Mouse (Mus musculus): ENCODE measurements around the gene St5. TPM values are rescaled to one million over a fixed set of nuclear protein-coding genes. Genes with fewer than 3 reads are reported as not detected.

The St5 gene
- polyA plus RNA-seq, 1 experiment, result 47.6 TPM

DNA sequence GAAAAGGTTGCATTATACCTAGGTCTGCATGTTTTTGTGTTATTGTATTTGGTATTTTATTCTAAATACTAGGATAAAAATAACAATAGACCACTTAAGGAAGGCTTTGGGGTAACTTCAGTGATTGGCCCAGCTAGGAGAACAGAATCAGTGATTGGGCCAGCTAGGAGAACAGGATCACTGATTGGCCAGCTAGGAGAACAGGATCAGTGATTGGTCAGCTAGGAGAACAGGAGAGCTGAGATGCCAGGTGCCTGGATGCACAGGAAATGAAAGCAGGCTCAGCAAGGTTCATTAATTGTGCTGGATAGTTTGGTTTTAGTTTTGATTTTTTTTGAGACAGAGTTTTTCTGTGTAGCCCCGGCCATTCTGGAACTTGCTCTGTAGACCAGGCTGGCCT lies 22.5 kb downstream of the St5 start:
- TF ChIP-seq CTCF (conservative IDR thresholded peaks at IDR 0.05; ENCODE audit: insufficient read depth, insufficient read length, low read depth, low read length), result no peak
- TF ChIP-seq POLR2A (IDR thresholded peaks at IDR 0.05; ENCODE audit: low read depth, low read length), result no peak
- no peak for DNase-seq
- Histone ChIP-seq H3K4me3 (ENCODE audit: insufficient read depth, low read depth, low read length) (no peak overlapping the region), H3K36me3 (ENCODE audit: control insufficient read depth, insufficient read depth, low read length) (no peaks in the 10 kb centered on the region), H3K27ac (ENCODE audit: insufficient read depth, low read depth, low read length) (no peak overlapping the region), H3K27me3 (replicated peaks; ENCODE audit: control insufficient read depth, insufficient read depth, low read length) (no peaks in the 10 kb centered on the region), H3K4me1 (ENCODE audit: control insufficient read depth, insufficient read depth, low read length) (no peaks in the 10 kb centered on the region)
- 97% methylated on average over 1 of the region's 1 CpGs for whole genome bisulfite sequencing

- Histone ChIP-seq H3K27me3 (replicated peaks; ENCODE audit: control insufficient read depth, insufficient read depth, low read length) (no peaks in the 10 kb centered on the region), H3K27ac (ENCODE audit: insufficient read depth, low read depth, low read length) (no peak overlapping the region), H3K36me3 (ENCODE audit: control insufficient read depth, insufficient read depth, low read length) (no peaks in the 10 kb centered on the region), H3K4me3 (ENCODE audit: insufficient read depth, low read depth, low read length) (no peak overlapping the region), H3K4me1 (ENCODE audit: control insufficient read depth, insufficient read depth, low read length) (no peaks in the 10 kb centered on the region)
- WGBS, result 98% methylated on average over 2 of the region's 2 CpGs
- DNase-seq, result no peak
- no peak for TF ChIP-seq POLR2A (IDR thresholded peaks at IDR 0.05; ENCODE audit: low read depth, low read length)
Measured at GRCm38 (mm10) chr7:109680284-109680683, 23.1 kb downstream of the St5 start.

GRCm38 (mm10) chr7:109674944-109675628 lies 28.3 kb downstream of the St5 start:
- WGBS, result 64% methylated on average over 4 of the region's 4 CpGs
- no peak for DNase-seq
- no peak for TF ChIP-seq POLR2A (IDR thresholded peaks at IDR 0.05; ENCODE audit: low read depth, low read length)
- TF ChIP-seq CTCF (conservative IDR thresholded peaks at IDR 0.05; ENCODE audit: insufficient read depth, insufficient read length, low read depth, low read length), result no peak
- H3K4me3 ChIP-seq (ENCODE audit: insufficient read depth, low read depth, low read length), result no peak overlapping the region
- no peak overlapping the region for H3K27ac ChIP-seq (ENCODE audit: insufficient read depth, low read depth, low read length)
- no peaks in the 10 kb centered on the region for H3K36me3 ChIP-seq (ENCODE audit: control insufficient read depth, insufficient read depth, low read length)
- H3K27me3 ChIP-seq (replicated peaks; ENCODE audit: control insufficient read depth, insufficient read depth, low read length), result no peaks in the 10 kb centered on the region
- no peaks in the 10 kb centered on the region for H3K4me1 ChIP-seq (ENCODE audit: control insufficient read depth, insufficient read depth, low read length)

DNA sequence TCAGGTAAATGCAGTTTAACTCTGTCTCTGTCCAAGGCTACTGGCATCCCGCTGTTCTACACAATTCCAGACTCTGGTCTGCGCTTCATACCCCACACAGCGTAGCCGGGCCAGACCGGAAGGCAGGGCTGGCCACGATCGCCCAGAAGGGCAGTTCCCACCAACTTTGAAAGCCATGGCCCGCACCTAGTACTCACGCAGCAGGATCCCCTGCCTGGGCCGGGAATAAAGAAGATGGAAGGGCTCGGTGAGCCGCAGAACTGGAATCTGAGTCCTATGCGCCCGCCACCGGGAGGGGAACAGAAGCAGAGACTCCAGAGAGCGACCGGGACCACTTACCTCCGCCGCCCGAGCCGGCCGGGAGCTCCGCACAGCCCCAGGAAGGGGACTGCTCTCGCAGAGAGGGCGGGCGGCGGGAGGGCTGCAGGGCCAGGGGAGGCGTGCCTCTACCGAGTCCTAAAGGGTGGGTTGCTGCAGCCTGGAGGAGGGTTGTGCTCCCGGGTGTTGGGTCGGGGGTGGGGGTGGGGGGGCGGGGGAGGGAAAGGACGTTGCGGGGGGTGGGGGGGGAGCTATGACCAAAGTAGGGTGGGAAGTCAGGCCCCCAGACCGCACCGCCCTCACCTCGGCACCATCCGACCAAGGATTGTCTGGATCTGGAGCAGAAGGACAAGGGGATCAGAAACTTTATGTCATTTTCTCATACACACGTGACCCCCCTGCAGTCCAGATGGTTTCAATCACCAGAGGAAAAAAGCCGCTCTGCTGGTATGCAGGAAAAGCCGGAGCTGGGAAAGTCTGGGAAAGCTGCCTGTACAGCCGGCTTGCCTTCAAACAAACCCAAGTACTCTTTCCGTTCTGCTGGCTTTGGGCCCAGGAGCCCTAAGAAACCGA lies 31.6 kb downstream of the St5 start:
- TF ChIP-seq CTCF (conservative IDR thresholded peaks at IDR 0.05; ENCODE audit: insufficient read depth, insufficient read length, low read depth, low read length), result no peak
- TF ChIP-seq POLR2A (IDR thresholded peaks at IDR 0.05; ENCODE audit: low read depth, low read length), result no peak
- H3K4me3 ChIP-seq (ENCODE audit: insufficient read depth, low read depth, low read length), result peak overlapping the region; percentile 79
- no peaks in the 10 kb centered on the region for H3K36me3 ChIP-seq (ENCODE audit: control insufficient read depth, insufficient read depth, low read length)
- 1% methylated on average over 39 of the region's 44 CpGs for WGBS
- H3K27ac ChIP-seq (ENCODE audit: insufficient read depth, low read depth, low read length), result peak overlapping the region; percentile 21; the same call in 1 of the 2 replicates
- peak; percentile 85 for DNase-seq
- H3K4me1 ChIP-seq (ENCODE audit: control insufficient read depth, insufficient read depth, low read length), result no peaks in the 10 kb centered on the region
- H3K27me3 ChIP-seq (replicated peaks; ENCODE audit: control insufficient read depth, insufficient read depth, low read length), result no peaks in the 10 kb centered on the region; the same call in 1 of the 2 replicates

DNA sequence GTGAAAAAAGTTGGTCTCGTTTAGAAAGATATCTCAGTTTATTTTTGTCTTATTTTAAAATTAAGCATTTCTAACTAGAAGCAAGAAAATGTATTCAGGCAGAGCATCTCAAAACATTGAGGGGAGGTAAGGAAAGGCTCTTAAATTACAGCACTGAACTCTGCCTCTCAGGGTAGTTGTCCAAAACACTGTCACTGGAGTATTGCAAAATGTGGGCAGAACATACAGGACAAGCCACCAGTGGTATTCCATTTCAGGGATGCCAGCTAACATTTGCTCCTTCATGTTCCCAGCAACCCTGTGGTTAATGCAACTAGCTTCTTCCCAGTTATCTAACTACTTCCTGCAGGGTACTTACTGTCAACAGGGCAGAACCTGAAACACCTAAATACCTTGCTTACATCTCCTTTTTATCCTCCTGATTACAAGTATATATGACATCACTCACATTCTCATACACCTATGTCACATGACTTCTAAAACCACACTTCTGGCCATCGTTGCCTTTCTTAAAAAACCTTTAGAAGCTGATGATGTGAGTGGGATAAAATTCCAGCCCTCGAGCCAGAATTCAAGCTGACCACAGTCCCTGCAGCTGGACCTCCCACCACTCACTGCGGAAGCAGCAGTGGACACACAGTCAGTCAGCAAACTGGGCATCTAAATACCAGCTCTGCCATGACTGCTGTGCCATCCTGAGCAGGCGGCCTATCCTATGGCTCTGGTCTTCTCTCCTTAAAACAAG lies 33.8 kb downstream of the St5 start:
- TF ChIP-seq CTCF (conservative IDR thresholded peaks at IDR 0.05; ENCODE audit: insufficient read depth, insufficient read length, low read depth, low read length), result no peak
- no peak for TF ChIP-seq POLR2A (IDR thresholded peaks at IDR 0.05; ENCODE audit: low read depth, low read length)
- H3K4me3 ChIP-seq (ENCODE audit: insufficient read depth, low read depth, low read length), result peak overlapping the region; percentile 24; the same call in 1 of the 2 replicates
- no peaks in the 10 kb centered on the region; the same call in 1 of the 2 replicates for H3K27me3 ChIP-seq (replicated peaks; ENCODE audit: control insufficient read depth, insufficient read depth, low read length)
- no peak for DNase-seq
- H3K27ac ChIP-seq (ENCODE audit: insufficient read depth, low read depth, low read length), result no peak overlapping the region
- 68% methylated on average over 5 of the region's 5 CpGs for WGBS
- no peaks in the 10 kb centered on the region for H3K36me3 ChIP-seq (ENCODE audit: control insufficient read depth, insufficient read depth, low read length)
- H3K4me1 ChIP-seq (ENCODE audit: control insufficient read depth, insufficient read depth, low read length), result no peaks in the 10 kb centered on the region

GRCm38 (mm10) chr7:109666664-109667063 lies 36.7 kb downstream of the St5 start:
- H3K27me3 ChIP-seq (replicated peaks; ENCODE audit: control insufficient read depth, insufficient read depth, low read length), result no peaks in the 10 kb centered on the region; the same call in 1 of the 2 replicates
- H3K36me3 ChIP-seq (ENCODE audit: control insufficient read depth, insufficient read depth, low read length), result no peaks in the 10 kb centered on the region
- DNase-seq, result no peak
- 79% methylated on average over 5 of the region's 5 CpGs for WGBS
- no peak overlapping the region for H3K27ac ChIP-seq (ENCODE audit: insufficient read depth, low read depth, low read length)
- TF ChIP-seq POLR2A (IDR thresholded peaks at IDR 0.05; ENCODE audit: low read depth, low read length), result no peak
- TF ChIP-seq CTCF (conservative IDR thresholded peaks at IDR 0.05; ENCODE audit: insufficient read depth, insufficient read length, low read depth, low read length), result no peak
- no peaks in the 10 kb centered on the region for H3K4me1 ChIP-seq (ENCODE audit: control insufficient read depth, insufficient read depth, low read length)
- no peak overlapping the region for H3K4me3 ChIP-seq (ENCODE audit: insufficient read depth, low read depth, low read length)

Measured in kidney, adult 2 months (tissue).